Mouse (Mus musculus) ZHBTc4 (cell line): Measurements from ENCODE around the gene Srarp.
A peak's percentile ranks its signal among the peaks of the same experiment; 100 is the strongest.

Experiments used
- DNase-seq: peaks from one replicate; pipeline ENCODE4 v3.0.0-alpha.2; 2011; ENCODE audit warnings: low read depth, low spot score

The Srarp gene

GRCm38 (mm10) chr4:141435974-141436373, at the start of gene Srarp:
Gene Srarp (minus strand): TSS chr4:141436105.
- DNase-seq, result no peak

DNA sequence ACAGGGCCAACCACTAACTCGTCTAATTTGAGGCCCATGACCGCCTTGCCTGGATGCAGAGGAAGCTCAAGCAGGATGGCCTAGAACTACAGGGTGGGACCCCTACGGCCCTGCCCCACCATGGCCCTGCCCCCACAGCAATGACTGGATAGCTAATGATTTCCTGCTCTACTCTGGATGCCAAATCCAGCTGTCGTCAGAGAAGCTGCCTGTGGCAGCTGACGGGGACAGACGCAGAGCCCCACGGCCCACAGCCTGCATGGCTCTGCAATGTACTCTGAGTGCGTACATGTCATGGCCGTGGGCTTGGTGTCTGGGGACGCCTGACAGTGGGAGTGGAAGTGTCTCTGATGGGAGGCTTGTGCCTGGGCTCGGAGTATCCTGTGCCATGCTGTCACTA, 48.2 kb upstream of the Srarp start:
- DNase-seq, result no peak

DNA sequence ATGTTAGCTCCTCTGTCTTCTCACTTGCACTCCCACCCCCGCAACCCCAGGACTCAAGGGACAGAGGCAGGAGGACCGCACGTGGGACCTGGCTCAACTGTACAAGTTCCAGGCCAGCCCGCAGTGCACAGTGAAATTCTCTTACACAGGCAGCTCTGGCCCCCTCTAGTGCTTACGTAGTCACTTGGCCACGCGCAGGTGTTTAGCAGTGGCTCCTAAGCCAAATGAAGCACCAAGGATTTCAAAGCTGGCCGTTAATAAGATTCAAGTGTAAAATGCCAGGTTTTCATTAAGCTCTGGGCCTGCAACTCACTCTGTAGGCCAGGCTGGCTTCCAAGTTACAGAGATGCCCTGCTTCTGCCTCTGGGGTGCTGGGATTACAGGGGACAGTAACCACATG, 43.5 kb upstream of the Srarp start:
- DNase-seq, result peak; percentile 72

- DNase-seq, result no peak
Measured at GRCm38 (mm10) chr4:141478794-141479193, 42.9 kb upstream of the Srarp start.

DNA sequence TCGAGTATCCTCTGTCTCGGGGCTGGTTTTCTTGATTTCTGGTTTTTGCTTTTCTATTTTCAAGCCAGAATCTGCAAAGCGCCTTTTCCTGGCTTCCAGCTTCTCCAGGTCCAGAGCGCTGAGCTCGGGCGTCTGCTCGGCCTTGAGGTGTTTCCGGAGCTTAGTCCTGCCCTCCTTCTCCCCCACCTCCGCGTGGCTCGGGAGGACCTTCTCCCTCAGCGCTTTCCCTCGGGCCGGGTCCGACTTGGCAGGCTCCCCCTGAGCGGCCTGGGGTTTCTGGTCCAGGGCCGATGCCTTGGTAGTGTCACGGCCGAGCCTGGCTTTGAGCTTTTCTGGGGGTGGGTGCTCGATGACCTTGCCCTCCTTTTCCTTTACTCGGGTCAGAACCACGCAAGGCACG, 42.3 kb upstream of the Srarp start:
- no peak for DNase-seq

DNA sequence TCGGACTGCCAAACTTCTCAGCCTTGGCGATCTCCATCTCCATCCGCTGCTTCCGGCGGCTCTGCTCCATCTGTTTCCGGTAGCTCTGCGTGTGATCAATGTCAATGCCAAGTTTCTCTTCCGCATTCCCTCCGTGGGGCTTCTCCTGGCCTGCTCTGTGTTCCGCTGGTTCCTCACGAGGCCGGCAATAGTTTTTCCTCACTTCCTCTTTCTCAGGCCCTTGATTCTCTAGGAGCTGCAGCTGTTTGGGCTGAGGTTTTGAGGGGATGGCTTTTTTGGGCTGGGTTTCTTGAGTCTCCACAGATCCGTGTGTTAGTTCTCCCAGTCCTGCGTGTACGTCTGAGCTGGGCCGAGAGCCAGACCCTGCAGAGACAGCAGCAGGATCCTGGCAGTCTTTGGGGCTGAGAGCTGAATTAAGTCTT, 41.8 kb upstream of the Srarp start:
- DNase-seq, result peak; percentile 72

- DNase-seq, result no peak
Measured at GRCm38 (mm10) chr4:141474431-141474830, 38.5 kb upstream of the Srarp start.

DNA sequence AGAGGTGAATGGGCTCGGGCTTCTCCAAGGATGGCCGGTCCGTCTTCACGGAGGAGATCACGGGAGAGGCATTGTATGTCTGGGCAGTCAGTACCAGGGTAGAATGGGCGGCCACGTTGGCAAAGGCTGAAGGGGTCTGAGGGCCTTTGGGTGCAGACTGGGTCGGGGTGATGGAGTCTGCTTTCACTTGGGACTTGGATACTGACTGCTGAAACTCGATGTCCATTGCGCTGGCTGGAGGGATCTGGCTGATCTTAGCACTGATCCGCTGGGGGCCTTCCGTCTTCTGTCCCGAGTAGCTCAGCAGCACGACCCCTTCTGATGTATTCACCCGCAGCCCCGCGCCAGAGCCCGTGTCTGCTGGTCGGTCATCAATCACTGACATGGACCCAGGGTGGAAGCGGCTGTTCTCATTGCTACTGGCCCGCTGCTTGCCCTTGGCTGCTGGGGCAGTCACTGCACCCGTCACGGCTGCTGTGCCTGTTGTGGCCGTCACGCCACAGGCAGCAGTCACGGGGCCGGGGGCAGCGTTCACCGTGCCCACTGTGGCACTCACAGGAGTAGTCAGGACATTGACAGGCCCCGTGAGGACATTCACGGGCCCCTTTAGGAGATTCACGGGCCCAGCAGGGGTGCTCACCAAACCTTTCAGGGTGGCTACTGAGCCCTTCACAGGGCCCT, 36.9 kb upstream of the Srarp start:
- DNase-seq, result no peak

DNA sequence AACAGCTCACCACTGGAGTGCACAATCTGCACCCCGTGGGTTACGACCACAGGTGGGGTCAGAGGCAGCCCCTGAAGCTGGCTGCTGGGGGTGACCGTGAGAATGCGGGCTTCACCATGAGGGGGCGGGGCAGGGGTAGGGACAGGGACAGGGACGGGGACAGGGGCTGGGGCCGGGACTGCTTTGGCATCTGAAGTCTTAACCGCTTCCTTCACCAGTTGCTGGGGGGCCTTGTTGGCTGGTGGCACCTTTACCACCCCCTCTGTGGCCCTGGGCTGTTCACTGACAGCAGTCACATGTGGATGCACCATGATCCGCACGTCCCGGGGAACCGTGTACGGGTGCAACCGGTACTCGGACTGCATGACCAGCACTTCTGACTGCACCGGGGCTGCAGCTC, 35.6 kb upstream of the Srarp start:
- DNase-seq, result no peak

- DNase-seq, result no peak
Measured at GRCm38 (mm10) chr4:141469343-141469742, 33.4 kb upstream of the Srarp start.

- no peak for DNase-seq
Measured at GRCm38 (mm10) chr4:141468576-141468975, 32.7 kb upstream of the Srarp start.

GRCm38 (mm10) chr4:141467581-141467927, 31.6 kb upstream of the Srarp start:
- no peak for DNase-seq

- no peak for DNase-seq
Measured at GRCm38 (mm10) chr4:141466844-141467580, 31.1 kb upstream of the Srarp start.

GRCm38 (mm10) chr4:141466289-141466795, 30.4 kb upstream of the Srarp start:
- DNase-seq, result no peak

DNA sequence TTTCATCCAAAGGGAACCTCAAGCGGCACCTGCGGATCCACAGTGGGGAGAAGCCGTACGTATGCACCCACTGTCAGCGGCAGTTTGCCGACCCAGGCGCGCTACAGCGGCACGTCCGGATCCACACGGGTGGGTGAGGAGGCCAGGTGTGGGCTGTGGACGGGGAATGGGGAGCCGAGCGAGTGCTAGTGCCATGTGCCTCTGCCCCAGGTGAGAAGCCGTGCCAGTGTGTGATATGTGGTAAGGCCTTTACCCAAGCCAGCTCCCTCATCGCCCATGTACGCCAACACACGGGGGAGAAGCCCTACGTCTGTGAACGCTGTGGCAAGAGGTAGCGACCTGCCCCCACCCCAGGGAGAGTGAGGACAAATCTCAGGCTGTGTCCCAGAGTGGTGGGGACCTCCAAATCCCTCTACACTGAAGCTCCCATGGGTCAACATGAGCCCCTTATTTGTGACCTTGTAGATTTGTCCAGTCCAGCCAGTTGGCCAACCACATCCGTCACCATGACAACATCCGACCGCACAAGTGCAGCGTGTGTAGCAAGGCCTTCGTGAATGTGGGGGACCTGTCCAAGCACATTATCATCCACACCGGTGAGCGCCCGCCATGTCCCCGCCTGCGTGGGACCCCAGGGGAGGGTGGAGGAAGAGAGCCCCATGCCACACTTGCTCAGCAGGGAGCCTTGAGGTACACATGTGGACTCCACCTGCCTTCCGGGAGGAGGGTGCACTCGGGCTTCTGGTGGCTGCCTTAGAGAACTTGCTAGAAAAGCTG, 29.8 kb upstream of the Srarp start:
- DNase-seq, result no peak

GRCm38 (mm10) chr4:141464722-141465121, 28.8 kb upstream of the Srarp start:
- peak; percentile 81 for DNase-seq

GRCm38 (mm10) chr4:141463472-141463871, 27.6 kb upstream of the Srarp start:
- DNase-seq, result no peak

GRCm38 (mm10) chr4:141461576-141461975, 25.7 kb upstream of the Srarp start:
- DNase-seq, result no peak

GRCm38 (mm10) chr4:141461088-141461487, 25.2 kb upstream of the Srarp start:
- peak; percentile 63 for DNase-seq

DNA sequence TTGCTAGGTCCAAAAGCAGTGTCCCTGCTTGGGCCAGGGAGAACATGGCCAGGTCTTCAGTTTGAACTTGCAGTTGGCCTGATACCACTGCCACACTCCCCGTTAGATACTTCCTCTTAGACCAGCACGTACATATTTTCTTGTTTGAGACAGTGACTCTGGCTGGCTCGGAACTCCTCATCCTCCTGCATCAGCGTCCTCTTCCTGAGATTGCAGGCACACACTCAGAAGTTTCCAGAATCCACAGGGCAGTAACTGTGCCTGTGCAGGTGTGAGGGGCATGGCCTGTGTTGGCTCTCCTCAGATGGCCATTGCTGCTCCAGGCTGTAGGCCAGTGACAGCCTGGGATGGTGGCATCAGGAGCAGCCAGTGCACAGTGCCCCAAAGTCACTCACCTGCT, 24.6 kb upstream of the Srarp start:
- no peak for DNase-seq

- DNase-seq, result no peak
Measured at GRCm38 (mm10) chr4:141459766-141460165, 23.9 kb upstream of the Srarp start.

GRCm38 (mm10) chr4:141458888-141459287, 23.0 kb upstream of the Srarp start:
- DNase-seq, result no peak
